Mouse (Mus musculus) CH12.LX (cell line): ENCODE data around the gene Cish. TPM values are rescaled to one million over a fixed set of nuclear protein-coding genes. Genes with fewer than 3 reads are reported as not detected.

Source experiments
- DNase-seq: peaks from one replicate; pipeline ENCODE4 v3.0.0-alpha.2; 2013; ENCODE audit errors: extremely low read depth
- H3K27ac ChIP-seq: 2 replicates; pipeline ENCODE4 v1.5.1; 2012; ENCODE audit warnings: low read depth, mild to moderate bottlenecking, control low read depth, moderate library complexity; ENCODE audit not compliant: insufficient read depth
- H3K27me3 ChIP-seq: replicated peaks from 2 replicates; pipeline ENCODE3; 2012; ENCODE audit warnings: inconsistent platforms
- H3K36me3 ChIP-seq, 2 experiments: replicated peaks in 1 of 2; 2 replicates each; pipeline versions ENCODE3 to v1.6.1; 2012; ENCODE audit warnings: inconsistent platforms in 1 of 2, low read length in 1 of 2, mild to moderate bottlenecking in 1 of 2, mixed read lengths in 1 of 2, moderate library complexity in 1 of 2; ENCODE audit not compliant: control insufficient read depth in 1 of 2, insufficient read depth in 1 of 2
- H3K4me1 ChIP-seq, 2 experiments: 2 replicates each; pipeline ENCODE4 v1.6.1; 2012; ENCODE audit warnings: inconsistent platforms in 1 of 2, moderate library complexity in 1 of 2; ENCODE audit not compliant: insufficient read depth in 2 of 2, control insufficient read depth in 1 of 2
- H3K4me2 ChIP-seq: 2 replicates; pipeline ENCODE4 v1.6.1; 2012; ENCODE audit warnings: low read depth, mild to moderate bottlenecking, control low read depth; ENCODE audit not compliant: poor library complexity, insufficient read depth, severe bottlenecking
- H3K4me3 ChIP-seq, 3 experiments: fragments of 150-350 bp in 1 of 3; sonication (generic) in 1 of 3; replicated peaks in 1 of 3; 2 replicates each; pipeline versions ENCODE3 to v1.5.1; 2011 to 2012; ENCODE audit warnings: low read depth in 2 of 3, low read length in 2 of 3, mild to moderate bottlenecking in 2 of 3, moderate library complexity in 2 of 3, control low read depth in 1 of 3, improper control_type of control experiment in 1 of 3, inconsistent platforms in 1 of 3, mixed read lengths in 1 of 3; ENCODE audit not compliant: poor library complexity in 1 of 3
- H3K79me2 ChIP-seq: replicated peaks from 2 replicates; pipeline ENCODE4 v1.6.1; 2012; ENCODE audit warnings: mild to moderate bottlenecking, moderate library complexity; ENCODE audit not compliant: control insufficient read depth, poor library complexity, insufficient read depth, severe bottlenecking; ENCODE audit errors: extremely low read depth
- H3K9ac ChIP-seq: 2 replicates; pipeline ENCODE4 v1.6.1; 2012; ENCODE audit warnings: low read depth, mild to moderate bottlenecking, control low read depth, moderate library complexity; ENCODE audit not compliant: insufficient read depth
- H3K9me3 ChIP-seq: replicated peaks from 2 replicates; pipeline ENCODE3; 2012; ENCODE audit warnings: low read length, inconsistent platforms, mixed read lengths
- ETS1 ChIP-seq: conservative IDR thresholded peaks from 2 replicates; pipeline ENCODE4 v1.6.1; 2012; ENCODE audit warnings: low read depth, mild to moderate bottlenecking, inconsistent platforms, low read length, improper control_type of control experiment, moderate library complexity
- HCFC1 ChIP-seq: IDR thresholded peaks from 2 replicates; pipeline ENCODE4 v1.6.1; 2012; ENCODE audit warnings: low read depth, mild to moderate bottlenecking, inconsistent platforms, low read length, improper control_type of control experiment
- JUN ChIP-seq: IDR thresholded peaks from 2 replicates; pipeline ENCODE4 v1.6.1; 2011; ENCODE audit warnings: low read depth, mild to moderate bottlenecking, low read length, improper control_type of control experiment, moderate library complexity; ENCODE audit not compliant: insufficient read depth
- JUND ChIP-seq: conservative IDR thresholded peaks from 2 replicates; pipeline ENCODE4 v1.6.1; 2011; ENCODE audit warnings: low read depth, low read length, improper control_type of control experiment
- KAT2A ChIP-seq: IDR thresholded peaks from 2 replicates; pipeline ENCODE4 v1.6.1; 2012; ENCODE audit warnings: low read length, improper control_type of control experiment, inconsistent platforms; ENCODE audit not compliant: insufficient replicate concordance
- MAX ChIP-seq: IDR thresholded peaks from 2 replicates; pipeline ENCODE4 v1.6.1; 2011; ENCODE audit warnings: low read length, improper control_type of control experiment
- MAZ ChIP-seq: IDR thresholded peaks from 2 replicates; pipeline ENCODE4 v1.6.1; 2012; ENCODE audit warnings: low read depth, mild to moderate bottlenecking, inconsistent platforms, low read length, improper control_type of control experiment, moderate library complexity
- MYC ChIP-seq: IDR thresholded peaks from 2 replicates; pipeline ENCODE4 v1.6.1; 2011; ENCODE audit warnings: low read depth, mild to moderate bottlenecking, improper control_type of control experiment, low read length
- POLR2A ChIP-seq: IDR thresholded peaks from 2 replicates; pipeline ENCODE4 v1.6.1; 2011; ENCODE audit warnings: low read depth, mild to moderate bottlenecking, improper control_type of control experiment, low read length
- SMC3 ChIP-seq: IDR thresholded peaks from 2 replicates; pipeline ENCODE4 v1.6.1; 2011; ENCODE audit warnings: low read depth, low read length, improper control_type of control experiment
- UBTF ChIP-seq: IDR thresholded peaks from 2 replicates; pipeline ENCODE4 v1.6.1; 2012; ENCODE audit warnings: low read depth, mild to moderate bottlenecking, inconsistent platforms, low read length, improper control_type of control experiment, moderate library complexity
- USF1 ChIP-seq: IDR thresholded peaks from 2 replicates; pipeline ENCODE4 v1.6.1; 2014; ENCODE audit warnings: low read depth, mild to moderate bottlenecking, inconsistent platforms, low read length, improper control_type of control experiment
- USF2 ChIP-seq: conservative IDR thresholded peaks from 2 replicates; pipeline ENCODE4 v1.6.1; 2011; ENCODE audit warnings: low read depth, low read length, improper control_type of control experiment
- ZKSCAN1 ChIP-seq: IDR thresholded peaks from 2 replicates; pipeline ENCODE4 v1.6.1; 2012; ENCODE audit warnings: low read depth, inconsistent platforms, low read length, improper control_type of control experiment, borderline replicate concordance
- dilution Hi-C: fragments of 300-500 bp; cut with MboI; formaldehyde crosslinking; loops from 2 replicates; pipeline ENCODE4 v1.14.3; 2020; ENCODE audit warnings: low sequenced_read_pairs; ENCODE audit not compliant: extremely low pct_unique_long_range_greater_than_20kb, extremely low pct_ligation_motif_present
- in situ Hi-C: fragments of 300-500 bp; cut with MboI; formaldehyde crosslinking; loops from 3 replicates; pipeline ENCODE4 v1.14.3; 2019; ENCODE audit warnings: low sequenced_read_pairs, low pct_ligation_motif_present, low pct_unique_long_range_greater_than_20kb, mixed read lengths
- polyA plus RNA-seq: library from polyadenylated mRNA; unstranded; fragments of >175 nt; gene quantifications from 2 replicates; pipeline ENCODE4 v1.2.1, GENCODE M21; 2012; ENCODE audit warnings: low read depth; ENCODE audit not compliant: insufficient read length
- total RNA-seq, 2 experiments: library from RNA; depleted of rRNA; stranded (reverse); fragments of 300-350 nt in 1 of 2; fragments of >200 nt in 1 of 2; gene quantifications; 2 replicates each; pipeline ENCODE4 v1.2.3; 2012 to 2014

Gene Cish
- total and polyA plus RNA-seq, 3 experiments: 0.43 to 4.6 (median 3.5) TPM

DNA sequence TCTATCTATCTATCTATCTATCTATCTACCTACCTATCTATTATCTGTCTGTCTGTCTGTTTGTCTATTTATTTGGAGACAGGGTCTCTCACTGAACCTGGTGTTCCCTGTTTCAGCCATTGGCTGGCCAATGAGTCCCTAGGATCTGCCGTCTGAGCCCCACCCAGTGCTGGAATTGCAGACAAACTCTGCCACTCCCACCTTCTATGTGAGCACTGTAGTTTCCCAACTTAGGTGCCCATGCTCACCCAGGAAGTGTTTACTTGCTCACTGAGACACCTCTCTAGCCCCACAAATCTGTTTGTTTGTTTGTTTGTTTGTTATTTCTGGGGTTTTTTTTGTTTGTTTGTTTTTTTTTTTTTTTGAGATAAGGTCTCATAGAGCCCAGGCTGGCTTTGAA lies 28.8 kb upstream of the Cish start:
- H3K27ac ChIP-seq: no peak overlapping the region
- H3K27me3 ChIP-seq: no peaks in the 10 kb centered on the region
- no peak overlapping the region for H3K4me2 ChIP-seq
- TF ChIP-seq ZKSCAN1 (no peak), POLR2A (no peak), USF2 (no peak), MAZ (no peak), ETS1 (no peak), KAT2A (no peak), UBTF (no peak), USF1 (no peak), MYC (no peak), MAX (no peak), HCFC1 (no peak), JUND (no peak), JUN (no peak)
- peaks cover 7 to 61% of the 10 kb centered on the region in 2 experiments for H3K36me3 ChIP-seq
- no peaks in the 10 kb centered on the region for H3K9me3 ChIP-seq
- DNase-seq: no peak
- H3K4me1 ChIP-seq: peaks cover 0 to 32% of the 10 kb centered on the region in 2 experiments; a peak in 2 of 4 replicates
- no peak overlapping the region for H3K4me3 ChIP-seq
- in situ Hi-C loops: no loop called here
- H3K9ac ChIP-seq: no peak overlapping the region
- no peaks in the 10 kb centered on the region for H3K79me2 ChIP-seq
- dilution Hi-C loops: no loop called here

GRCm38 (mm10) chr9:107267721-107268402 lies 28.0 kb upstream of the Cish start:
- Histone ChIP-seq H3K4me2 (no peak overlapping the region), H3K4me1 (peaks cover 0 to 24% of the 10 kb centered on the region in 2 experiments; a peak in 2 of 4 replicates)
- DNase-seq: no peak

DNA sequence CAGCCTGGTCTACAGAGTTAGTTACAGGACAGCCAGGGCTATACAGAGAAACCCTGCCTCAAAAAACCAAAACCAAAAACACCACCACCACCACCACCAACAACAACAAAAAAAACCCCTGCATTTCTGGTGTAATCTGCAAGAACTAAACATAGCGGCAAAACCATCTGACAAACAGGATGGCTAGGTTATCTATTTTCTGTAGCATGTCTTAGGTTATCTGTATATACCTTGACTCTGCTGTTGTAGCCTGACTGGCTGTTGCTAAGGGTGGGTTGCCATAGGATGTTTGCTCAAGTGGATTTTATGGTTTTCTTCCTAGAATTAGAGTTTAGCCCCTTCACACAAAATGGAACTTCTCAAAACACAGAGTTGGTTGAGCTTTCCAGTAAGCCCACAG lies 26.1 kb upstream of the Cish start:
- Histone ChIP-seq H3K9ac (no peak overlapping the region), H3K27me3 (no peaks in the 10 kb centered on the region), H3K4me1 (peaks cover under 1 to 23% of the 10 kb centered on the region in 2 experiments; a peak in 2 of 4 replicates), H3K36me3 (peaks cover 0 to 52% of the 10 kb centered on the region in 2 experiments), H3K79me2 (no peaks in the 10 kb centered on the region), H3K4me3 (no peak overlapping the region), H3K4me2 (no peak overlapping the region), H3K9me3 (no peaks in the 10 kb centered on the region), H3K27ac (no peak overlapping the region)
- in situ Hi-C loops (no loop called here), dilution Hi-C loops (no loop called here)
- TF ChIP-seq SMC3: no peak
- DNase-seq: no peak

More at GRCm38 (mm10) chr9:107267721-107268402, 28.0 kb upstream of the Cish start:
- in situ Hi-C loops (no loop called here), dilution Hi-C loops (no loop called here)
- no peak overlapping the region for H3K4me3 ChIP-seq
- no peaks in the 10 kb centered on the region for H3K27me3 ChIP-seq
- peaks cover 3 to 58% of the 10 kb centered on the region in 2 experiments for H3K36me3 ChIP-seq
- H3K79me2 ChIP-seq: no peaks in the 10 kb centered on the region
- no peak for TF ChIP-seq ZKSCAN1
- TF ChIP-seq, all 38 proteins: peak for 0
- H3K27ac ChIP-seq: no peak overlapping the region
- H3K9me3 ChIP-seq: no peaks in the 10 kb centered on the region
- H3K9ac ChIP-seq: no peak overlapping the region
